Mouse (Mus musculus): ENCODE measurements around the gene Eno3.

Eno3 gene

DNA sequence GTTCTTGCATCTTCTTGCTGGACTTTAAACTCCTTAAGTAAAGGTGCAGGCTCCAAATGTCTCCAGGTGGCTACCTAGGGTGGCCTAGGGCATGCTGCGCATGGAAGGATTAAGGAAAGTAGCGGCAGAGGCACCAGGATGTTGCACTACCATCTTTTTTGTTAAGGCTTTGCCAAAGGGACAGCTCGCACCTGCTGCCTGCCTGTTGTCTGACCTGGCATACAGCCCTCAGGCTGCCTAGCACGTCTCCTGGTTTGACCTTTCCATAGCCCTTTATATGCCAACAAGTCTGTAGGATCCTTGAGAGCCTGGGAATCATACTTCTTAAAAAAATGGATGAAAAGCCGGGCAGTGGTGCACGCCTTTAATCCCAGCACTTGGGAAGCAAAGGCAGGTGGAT lies 14.0 kb upstream of the Eno3 start:
- no peak for DNase-seq (ENCODE audit: extremely low spot score, low read depth, low spot score)

DNA sequence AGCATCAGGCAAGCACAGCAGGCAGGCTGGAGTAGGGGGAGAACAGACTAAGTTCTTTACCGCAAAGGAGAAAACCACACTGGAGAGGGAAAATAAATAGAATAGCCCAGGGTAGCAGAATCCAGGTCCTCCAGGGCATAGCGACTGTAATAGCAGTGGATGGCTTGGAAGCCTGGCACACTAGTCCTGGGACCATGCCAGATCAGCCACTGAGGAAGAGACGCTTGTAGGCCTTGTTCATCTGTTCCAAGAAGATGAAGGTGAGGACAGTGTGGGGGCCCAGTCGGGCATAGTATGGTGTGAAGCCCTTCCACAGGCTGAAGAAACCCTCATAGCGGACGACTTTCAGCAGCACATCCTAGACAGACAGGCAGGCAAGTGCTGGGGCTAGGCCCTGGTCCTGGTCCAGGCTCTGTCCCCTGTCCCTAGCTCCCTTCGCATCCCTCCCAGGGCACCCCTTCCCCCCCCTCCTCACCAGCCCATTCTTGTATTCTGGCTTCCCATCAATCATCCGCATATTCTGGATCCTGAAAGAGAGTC lies 12.4 kb upstream of the Eno3 start:
- no peak for DNase-seq (ENCODE audit: extremely low spot score, low read depth, low spot score)

DNA sequence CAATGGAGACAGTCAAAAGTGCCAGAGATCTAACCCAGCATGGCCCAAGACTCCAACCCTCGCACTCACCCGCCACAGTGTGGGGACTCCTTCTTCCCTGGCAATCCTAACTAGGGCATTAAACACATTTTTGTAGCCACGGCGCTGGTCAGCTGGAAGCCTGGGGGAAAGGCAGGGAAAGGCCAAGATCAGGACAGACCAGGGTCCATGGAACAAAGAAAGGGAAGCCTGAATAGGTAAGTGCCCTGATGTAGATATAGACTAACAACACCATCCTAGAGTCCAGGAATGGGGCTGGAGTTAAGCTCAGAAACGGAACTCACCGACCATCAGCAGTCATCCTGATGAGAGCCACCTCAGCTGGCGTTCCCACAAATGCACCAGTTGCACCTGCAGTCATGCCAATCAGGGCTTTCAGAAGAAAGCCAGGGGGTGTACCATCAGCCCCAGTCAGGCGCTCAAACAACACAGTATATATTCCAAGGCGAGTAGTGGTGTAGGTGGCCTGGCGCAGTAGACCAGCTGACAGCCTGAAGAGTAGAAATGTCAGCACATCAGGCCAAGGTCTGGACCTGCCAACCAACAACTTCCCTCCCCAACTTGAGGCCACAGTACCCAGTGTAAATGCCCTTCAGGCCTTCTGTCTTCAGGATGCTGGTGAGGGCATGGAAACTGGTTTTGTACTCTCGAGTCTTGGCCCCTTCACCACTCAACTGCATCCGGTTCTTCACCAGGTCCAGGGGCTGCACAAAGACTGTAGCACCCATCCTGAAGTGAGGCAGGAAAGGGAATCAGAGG lies 11.3 kb upstream of the Eno3 start:
- DNase-seq (ENCODE audit: extremely low spot score, low read depth, low spot score): no peak

DNA sequence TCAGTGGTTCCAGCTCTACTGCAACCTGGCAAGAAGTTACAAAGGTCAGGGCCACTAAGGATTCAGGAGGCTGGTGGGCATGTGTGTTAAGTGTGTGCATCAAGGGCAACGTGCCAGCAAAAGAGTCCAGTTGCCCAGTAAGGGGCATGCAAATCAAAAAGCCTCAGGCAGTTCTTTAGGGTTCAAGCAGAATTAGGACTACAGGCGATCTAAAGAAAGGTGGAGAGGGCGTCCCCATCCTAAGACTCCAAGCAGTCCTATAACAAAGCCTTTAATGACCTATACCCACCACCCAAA lies 10.8 kb upstream of the Eno3 start:
- no peak for DNase-seq (ENCODE audit: extremely low spot score, low read depth, low spot score)

DNA sequence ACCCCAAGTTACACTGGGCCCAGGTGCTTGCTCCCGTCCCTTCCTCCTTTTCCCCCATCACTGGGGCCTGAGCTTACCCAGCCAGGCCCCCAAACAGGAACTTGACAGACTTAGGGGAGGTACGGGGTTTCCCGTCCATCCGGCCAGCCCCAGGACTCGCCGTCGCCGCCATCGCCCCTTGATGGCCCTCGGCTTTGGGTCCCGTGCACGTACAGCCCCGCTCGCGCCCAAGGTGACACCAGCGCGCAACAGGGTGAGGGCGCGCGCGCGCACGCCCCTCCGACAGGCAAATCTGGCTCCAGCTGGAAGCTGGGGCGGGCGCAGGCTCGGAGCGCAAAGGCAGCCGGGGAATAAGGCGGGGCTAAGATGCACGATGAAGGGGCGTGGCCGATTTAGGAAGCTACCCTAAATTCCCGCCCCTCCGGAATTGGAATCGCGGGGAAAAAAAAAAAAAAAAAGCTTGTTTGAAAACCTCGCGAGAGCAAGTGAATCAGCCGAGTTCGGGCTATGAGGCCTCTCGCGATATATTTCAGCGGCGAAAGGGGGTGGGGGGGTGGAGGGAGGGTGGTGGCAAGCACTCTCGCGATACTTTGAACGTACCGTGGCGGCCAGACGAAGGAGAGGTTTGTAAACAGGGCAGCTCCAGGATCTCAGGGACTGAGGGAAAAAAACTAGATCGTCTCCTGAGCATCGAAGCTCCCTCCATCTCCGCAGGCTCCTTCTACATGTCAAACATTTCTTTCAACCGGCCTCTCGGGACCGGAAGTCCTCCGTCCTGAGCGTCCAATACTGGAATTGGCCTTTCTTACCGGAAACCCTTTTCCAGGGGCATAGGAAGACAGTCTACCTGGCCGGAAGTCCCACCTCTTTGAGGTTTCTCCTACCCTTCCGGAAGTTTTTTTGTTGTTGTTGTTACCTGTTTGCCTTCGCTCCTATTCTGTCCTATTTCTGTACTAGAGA lies 10.0 kb upstream of the Eno3 start, which contains the start of the genes Rnf167 and Slc25a11:
Gene Rnf167 (plus strand): TSS at position 545 of the 960 bp plus-strand sequence.
Gene Slc25a11 (minus strand): TSS at position 789 of the 960 bp plus-strand sequence.
- peak; percentile 97 for DNase-seq (ENCODE audit: extremely low spot score, low read depth, low spot score)

DNA sequence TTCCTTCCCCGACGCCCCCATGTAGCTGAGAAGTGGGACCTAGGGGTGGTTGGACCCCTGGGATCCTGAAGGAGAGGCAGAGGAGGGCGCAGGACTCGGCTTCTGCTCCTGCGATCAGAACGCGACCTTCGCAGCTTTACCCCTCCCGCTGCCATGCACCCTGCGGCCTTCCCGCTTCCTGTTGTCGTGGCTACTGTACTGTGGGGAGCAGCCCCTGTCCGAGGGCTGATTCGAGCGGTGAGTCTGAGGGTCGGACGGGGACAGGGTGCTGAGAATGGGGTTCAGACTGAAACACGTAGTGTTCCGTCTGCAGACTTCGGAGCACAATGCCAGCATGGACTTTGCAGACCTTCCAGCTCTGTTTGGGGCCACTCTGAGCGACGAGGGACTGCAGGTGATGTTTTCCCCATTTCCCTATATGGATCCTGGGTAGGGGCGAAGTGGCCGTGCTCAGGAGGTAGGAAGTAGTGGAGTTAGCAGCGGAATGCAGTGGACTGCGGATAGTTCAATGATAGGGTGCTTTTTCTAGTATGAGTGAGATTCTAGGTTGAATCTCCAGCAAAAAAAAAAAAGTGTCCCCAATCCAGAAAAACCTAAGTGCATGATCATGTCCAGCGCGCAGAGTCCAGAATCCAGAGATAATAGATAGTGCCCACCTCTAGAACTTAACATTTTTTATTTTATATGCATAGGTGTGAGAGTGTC lies 9.1 kb upstream of the Eno3 start:
- no peak for DNase-seq (ENCODE audit: extremely low spot score, low read depth, low spot score)

DNA sequence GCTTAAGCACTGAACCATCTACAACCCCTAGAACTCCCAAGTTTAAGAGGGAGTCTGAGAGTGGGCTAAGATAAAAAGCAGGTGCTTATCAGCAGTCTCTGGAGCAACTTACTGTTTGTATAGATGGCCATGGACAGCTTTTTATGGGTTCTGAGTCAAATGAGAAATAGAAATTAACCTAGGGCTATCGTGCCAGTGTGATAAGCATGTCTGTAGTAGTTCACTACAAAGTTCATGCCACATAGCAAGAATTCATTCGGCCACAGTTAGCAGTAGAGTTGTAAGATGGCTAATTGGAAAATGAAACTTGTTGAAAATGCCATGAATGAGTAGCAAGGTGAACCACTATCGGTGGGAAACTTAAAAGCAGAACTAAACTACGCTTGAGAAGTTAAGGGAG lies 8.5 kb upstream of the Eno3 start:
- no peak for DNase-seq (ENCODE audit: extremely low spot score, low read depth, low spot score)

DNA sequence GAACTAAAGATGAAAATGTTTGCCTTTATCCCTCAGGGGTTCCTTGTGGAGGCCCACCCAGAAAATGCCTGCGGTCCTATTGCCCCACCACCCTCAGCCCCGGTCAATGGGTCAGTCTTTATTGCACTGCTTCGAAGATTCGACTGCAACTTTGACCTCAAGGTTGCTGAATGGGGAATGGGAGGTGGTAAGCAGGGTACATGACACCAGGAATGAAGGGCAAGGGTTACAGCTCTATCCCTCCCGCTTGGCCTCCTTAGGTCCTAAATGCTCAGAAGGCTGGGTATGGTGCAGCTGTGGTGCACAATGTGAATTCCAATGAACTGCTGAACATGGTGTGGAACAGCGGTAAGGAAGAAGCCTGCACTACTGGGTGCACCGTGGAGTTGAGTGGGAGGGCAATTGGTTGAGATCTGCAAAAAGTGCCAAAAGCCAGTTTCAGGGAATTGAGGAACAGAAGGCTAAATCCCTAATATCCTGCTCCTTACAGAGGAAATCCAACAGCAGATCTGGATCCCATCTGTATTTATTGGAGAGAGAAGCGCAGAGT lies 7.7 kb upstream of the Eno3 start:
- no peak for DNase-seq (ENCODE audit: extremely low spot score, low read depth, low spot score)

DNA sequence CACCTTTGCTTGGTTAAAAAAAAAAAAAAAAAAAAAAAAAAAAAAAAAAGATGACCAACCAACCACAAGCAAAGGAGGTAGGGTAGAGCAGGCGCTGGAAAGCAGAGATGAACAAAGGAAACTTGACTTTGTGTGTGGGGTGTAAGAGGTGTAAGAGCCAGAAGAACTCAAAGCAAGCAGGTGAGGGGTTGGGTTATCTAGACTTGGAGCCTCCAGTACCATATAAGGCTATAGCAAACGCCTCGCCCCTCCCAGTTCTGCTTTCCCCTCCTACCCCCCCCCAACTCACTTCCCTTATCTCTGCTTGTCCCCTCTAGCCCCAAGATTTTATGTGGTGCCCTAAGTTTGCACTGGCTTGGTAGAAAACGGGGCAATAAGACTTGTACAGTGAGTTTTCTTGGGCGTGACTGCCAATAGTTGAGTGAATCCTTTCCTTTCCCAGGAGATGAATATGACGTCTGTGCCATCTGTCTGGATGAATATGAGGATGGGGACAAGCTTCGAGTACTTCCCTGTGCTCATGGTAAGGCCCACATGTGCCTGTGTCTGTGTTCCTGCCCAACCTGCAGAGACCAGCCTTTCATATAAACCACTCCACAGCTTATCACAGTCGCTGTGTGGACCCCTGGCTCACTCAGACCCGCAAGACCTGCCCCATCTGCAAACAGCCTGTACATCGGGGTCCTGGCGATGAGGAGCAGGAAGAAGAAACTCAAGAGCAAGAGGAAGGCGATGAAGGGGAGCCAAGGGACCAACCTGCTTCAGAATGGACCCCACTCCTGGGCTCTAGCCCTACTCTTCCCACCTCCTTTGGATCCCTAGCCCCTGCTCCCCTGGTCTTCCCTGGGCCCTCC lies 6.5 kb upstream of the Eno3 start:
- DNase-seq (ENCODE audit: extremely low spot score, low read depth, low spot score): no peak

DNA sequence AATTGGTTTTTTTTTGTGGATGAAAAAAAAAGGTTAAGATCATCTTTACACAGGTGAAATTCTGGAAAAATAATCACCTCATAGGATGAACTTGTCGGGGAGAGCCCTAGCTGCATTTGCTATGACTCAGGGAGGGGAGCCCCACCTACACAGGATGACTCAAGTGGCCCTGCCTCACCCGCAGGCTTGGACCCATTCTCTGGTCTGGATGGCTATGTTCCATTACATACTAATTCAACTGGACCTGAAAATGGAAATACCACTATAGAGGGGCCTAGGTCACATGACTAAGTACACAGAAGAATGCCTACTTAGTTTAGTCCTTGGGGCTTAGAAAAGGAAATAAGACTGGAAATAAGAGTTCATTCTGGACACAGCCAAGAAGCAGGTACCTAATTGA lies 5.6 kb upstream of the Eno3 start:
- no peak for DNase-seq (ENCODE audit: extremely low spot score, low read depth, low spot score)

DNA sequence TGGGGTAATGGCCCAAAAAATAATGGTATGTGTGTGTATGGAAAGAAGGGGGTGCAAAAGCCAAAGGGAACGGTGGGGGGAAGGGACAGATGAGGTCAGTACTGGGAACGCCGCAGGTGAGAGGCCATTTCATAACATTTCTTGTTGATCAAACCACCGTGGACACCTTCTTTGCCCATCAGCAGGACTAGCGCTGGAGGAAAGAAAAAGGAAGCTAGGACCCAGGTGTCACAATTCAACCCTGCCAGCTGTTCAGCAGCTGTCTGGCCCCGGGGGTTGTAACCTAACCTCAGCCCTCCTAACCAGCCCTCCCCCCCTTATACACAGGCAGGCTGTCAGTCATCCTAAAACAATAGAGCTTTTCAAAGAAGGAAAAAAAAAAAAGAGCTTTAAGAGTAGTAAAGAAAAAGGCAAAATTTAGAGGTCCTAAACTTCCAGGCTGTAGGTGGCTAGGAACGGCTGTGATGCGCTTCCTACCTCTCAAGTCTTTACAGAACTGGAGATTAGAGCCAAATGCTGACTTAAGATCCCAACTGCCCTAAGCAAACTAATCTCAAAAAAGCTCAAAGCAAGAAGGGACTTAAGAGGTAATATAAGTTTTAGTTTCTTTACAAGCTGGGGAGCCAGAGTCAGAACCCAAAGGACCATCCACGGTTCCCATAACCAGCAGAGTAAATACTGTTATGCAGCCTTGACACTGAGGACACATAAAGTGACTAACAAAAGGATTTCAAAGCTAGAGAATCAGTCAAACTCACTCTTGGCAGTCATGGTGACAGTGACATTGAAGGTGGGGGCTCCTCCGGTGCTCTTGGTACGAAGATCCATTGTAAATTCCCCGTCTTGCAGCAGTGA lies 4.7 kb upstream of the Eno3 start:
- DNase-seq (ENCODE audit: extremely low spot score, low read depth, low spot score): no peak

DNA sequence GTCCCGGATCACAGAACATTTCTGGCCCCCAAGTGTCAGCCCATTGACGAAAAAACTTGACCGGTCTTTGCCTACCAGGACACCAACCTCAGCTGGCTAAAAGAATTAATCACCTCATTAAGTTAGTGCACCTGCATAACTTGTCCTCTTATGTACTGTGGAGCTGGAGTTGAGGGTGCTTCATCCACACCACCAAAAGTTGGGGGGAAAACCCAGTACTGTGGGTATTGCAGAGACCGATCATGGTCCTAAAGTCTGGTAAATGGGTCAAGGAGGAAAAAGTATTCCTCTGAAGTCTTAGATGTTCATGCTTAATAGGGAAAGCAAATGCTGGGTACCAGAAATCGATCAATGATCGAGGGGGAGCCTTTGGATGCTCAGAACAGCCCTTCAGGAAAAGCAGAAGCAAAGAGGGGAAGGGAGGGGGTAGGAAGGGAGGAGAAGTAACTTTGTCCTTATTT lies 4.1 kb upstream of the Eno3 start:
- DNase-seq (ENCODE audit: extremely low spot score, low read depth, low spot score): no peak

DNA sequence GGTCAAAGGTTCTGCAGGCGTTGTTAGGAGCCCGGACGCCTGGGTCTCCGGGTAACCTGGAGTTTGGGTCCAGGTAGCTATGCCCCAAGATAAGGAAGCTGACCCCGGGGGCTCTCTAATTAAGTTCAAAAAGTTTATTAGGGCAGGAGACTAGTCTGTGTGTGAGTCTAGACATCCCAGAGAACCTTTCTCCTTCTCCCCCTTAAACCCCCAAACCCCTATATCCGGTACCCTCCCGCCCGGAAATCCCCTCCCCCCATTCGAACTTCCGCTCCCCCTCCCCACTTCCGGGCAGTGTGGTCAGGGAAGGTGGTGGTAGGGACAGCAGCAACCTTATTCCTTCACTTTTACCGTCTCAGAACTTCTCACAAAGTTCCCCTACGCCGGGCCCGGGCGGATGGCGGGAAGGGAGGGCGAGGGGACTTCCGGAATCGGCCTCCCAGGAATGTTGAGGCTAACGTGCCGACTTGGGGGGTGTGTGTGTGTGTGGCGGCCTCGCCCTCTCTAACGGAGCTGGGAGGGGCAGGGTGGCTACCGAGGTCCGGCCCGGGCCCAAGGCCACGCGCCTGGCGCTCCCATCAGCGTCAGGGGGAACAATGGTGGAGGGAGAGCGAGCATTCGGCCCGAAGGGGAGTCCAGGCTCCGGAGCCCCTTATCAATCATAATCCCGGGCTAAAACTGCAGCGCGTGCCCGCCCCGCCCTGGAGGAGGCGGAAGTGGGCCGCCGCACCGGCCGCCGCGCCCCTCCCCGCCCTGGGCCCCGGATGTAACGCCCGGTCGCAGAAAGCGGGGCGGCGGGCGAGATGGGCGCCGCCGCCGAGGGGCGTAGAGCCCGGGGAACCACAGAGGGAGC lies 3.4 kb upstream of the Eno3 start:
- no peak for DNase-seq (ENCODE audit: extremely low spot score, low read depth, low spot score)

DNA sequence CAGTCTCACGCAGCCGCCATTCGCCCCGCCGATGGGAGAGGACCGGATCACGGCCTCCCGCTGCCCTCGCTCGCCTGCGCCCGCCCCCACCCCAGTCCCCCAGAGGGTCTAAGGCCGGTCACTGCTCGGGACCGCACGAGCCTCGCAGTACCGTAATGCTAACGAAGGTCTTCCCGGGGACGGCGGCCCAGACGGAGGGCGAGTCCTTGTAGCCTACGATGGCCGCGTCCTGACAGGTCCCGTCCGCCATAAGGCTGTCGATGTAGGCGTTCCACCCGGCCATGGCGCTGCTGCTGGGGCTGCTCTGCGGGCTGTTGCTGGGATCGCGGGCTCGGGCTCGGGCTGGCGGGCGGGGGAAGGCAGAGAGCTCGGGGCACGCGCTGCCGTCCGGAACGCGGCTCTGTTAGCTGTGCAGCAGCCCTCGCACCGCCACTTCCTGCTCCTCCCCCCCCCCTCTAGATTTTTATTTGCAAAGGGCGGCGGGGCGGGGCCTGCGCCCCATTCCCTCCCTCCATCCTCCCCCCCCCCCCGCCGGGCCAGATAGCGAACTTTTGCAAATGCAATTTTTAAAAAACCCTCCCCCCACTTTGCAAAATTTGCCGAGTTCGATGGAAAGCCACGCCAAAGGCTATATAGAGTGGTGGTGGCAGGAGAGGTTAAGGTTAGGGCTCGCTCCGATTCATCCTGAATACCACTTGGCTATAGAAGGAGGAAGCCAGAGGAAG lies 2.6 kb upstream of the Eno3 start, which contains the start of gene Pfn1:
Gene Pfn1 (minus strand): TSS at position 447 of the 725 bp plus-strand sequence.
- DNase-seq (ENCODE audit: extremely low spot score, low read depth, low spot score): no peak

DNA sequence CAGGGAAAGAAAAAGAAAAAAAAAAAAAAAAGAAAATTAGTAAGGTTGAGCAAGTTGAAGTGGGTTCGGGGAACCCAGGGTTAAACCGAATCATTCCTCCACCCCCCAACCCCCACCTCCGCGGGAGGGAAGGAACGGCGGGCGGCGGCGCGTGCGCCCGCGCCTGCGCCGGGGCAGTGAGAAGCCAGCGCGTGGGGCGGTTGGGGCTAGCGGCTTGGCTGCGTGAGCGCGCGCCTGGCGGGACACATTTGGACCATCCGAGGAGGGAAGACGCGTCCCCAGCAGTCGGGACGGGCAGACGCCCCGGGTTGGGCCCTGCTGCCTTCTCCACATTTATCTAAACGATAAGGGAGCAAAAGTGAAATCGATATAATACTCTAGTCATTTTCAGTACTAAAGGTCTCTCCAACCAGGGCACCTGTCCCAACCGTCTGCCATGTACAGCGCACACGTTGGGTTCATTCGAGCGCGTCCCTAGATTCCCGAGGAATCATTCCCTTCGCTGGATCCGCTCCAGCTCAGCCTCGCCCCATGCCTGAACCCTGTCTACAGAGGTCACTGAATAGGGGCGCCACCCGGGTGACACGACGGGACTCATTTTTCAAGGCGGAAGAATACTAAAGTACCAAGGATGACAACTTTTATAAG lies 2.0 kb upstream of the Eno3 start:
- no peak for DNase-seq (ENCODE audit: extremely low spot score, low read depth, low spot score)

DNA sequence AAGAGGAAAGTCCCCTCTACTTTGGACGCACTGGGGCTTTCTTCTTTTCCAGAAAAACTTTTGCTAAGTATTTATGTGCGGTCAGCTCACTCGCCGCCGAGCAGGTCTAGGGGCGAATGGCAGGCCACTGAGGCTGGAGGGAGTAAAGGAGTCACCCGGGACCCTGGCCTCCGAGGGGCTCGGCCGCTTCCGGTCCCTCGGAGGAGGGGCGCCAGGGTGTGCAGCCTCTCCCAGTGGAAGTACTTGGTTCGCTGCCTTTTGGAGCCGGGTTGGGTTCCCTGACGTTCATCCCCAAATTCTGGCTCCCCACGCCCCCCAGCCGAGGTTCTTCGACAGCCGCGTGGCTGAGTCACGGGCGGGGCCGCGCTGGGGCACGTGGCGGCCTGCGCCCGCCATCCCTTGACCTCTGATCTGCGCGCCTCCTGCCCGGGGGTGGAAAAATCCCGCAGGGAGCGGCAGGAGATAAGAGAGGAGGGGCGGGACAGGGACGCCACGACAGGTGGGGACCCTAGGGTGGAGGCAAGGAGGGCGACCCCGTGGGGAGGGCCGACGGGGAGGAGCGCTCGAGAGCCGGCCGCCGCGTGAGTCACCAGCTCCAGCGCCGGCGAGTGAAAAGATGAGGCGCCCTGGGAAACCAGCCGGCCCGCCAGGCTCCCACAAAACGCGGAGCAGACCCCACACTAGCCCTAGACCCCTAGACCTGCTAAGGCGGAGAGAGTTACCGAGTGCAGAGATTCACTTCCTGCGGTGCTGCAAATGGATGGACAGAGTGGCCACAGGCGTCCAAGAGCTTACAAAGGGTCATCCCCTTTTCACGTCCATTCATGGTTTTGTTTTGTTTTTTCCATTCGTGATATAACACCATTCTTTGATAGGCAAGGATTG lies 1.2 kb upstream of the Eno3 start:
- DNase-seq (ENCODE audit: extremely low spot score, low read depth, low spot score): no peak

Measured in hindlimb bud, embryonic 11.5 days (tissue).